Mouse (Mus musculus) Patski (cell line): ENCODE measurements around the gene Dhx30. TPM values are rescaled to one million over a fixed set of nuclear protein-coding genes. Genes with fewer than 3 reads are reported as not detected.
"Not testable (repeated sequence)": the region's sequence is repeated elsewhere in the genome, so short reads cannot be mapped to it uniquely, and the experiment has no call there.

Source experiments
- ATAC-seq: fragments of 100-300 bp; one replicate; pipeline ENCODE4 v1.8.0; 2021
- CTCF ChIA-PET: fragments of 350-600 bp; sonication (Branson Sonifier 250); formaldehyde crosslinking; loops from one replicate; lab custom pipeline; 2022; ENCODE audit warnings: inconsistent platforms; lab: Charles Lee
- POLR2A ChIA-PET: fragments of 350-600 bp; sonication (Branson Sonifier 250); formaldehyde crosslinking; loops from one replicate; lab custom pipeline; 2022; ENCODE audit warnings: antibody characterized with exemption, inconsistent platforms; lab: Charles Lee
- DNase-seq: peaks from one replicate; pipeline ENCODE4 v3.0.0-alpha.2; 2011; ENCODE audit warnings: low read depth, low spot score
- H3K27me3 ChIP-seq: fragments of 371-371 bp; one replicate; pipeline ENCODE4 v1.5.1; 2021
- CTCF ChIP-seq: fragments of 100-300 bp; IDR thresholded peaks from one replicate; pipeline ENCODE4 v1.5.1; 2021
- in situ Hi-C: fragments of 300-500 bp; cut with MboI; formaldehyde crosslinking; loops from 3 replicates; pipeline ENCODE4 v1.11.1; 2018; ENCODE audit warnings: low pct_unique_long_range_greater_than_20kb, mixed read lengths
- polyA plus RNA-seq: library from polyadenylated mRNA; unstranded; gene quantifications from one replicate; pipeline ENCODE4 v1.2.3, GENCODE M21; 2021

Dhx30 gene
- polyA plus RNA-seq, 1 experiment from 2014 or later: 120 TPM

DNA sequence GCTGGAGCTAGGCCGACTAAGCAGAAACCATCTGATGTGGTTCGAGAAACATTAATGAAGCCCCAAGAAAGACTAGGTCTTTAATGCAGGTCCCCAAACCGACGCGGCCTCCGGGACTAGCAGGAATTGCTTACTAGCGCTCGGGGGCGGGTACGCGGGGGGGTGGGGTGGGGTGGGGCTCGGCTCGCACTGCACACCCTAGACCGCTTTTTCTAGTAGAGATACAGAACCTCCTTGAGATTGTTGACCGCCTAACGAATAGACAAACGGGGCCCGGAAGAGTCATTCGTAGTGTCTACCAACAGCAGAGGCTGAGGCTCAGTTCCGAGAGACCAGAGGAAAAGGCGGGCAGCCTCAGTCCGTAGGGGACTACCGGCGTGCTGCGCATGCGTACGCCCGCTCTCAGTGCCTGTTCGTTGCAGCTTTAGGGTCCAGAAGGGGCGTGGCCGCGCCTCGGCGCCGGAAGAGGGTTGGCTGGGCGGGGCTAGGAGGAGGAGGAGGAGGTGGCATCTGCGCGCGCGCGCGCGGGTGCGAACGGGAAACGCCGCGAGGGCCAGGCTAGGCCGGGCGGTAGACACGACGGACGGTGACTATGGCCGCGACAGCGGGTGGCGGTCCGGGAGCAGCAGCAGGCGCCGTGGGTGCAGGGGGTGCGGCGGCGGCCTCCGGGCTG lies 14.0 kb upstream of the Dhx30 start:
- H3K27me3 ChIP-seq: no peaks in the 10 kb centered on the region
- peak; percentile 92 for ATAC-seq
- DNase-seq: peak; percentile 85
- CTCF ChIA-PET: interaction anchor here (1.9 kb wide), 1 partner anchor 14 kb away, joined by 6 read pairs; the partner anchor contains the start of genes Dhx30 and Smarcc1
- TF ChIP-seq CTCF: no peak
- in situ Hi-C loops: no loop called here
- POLR2A ChIA-PET: interaction anchor here (1.0 kb wide), 1 partner anchor 18 kb away, joined by 4 read pairs; no protein-coding TSS in a partner anchor

DNA sequence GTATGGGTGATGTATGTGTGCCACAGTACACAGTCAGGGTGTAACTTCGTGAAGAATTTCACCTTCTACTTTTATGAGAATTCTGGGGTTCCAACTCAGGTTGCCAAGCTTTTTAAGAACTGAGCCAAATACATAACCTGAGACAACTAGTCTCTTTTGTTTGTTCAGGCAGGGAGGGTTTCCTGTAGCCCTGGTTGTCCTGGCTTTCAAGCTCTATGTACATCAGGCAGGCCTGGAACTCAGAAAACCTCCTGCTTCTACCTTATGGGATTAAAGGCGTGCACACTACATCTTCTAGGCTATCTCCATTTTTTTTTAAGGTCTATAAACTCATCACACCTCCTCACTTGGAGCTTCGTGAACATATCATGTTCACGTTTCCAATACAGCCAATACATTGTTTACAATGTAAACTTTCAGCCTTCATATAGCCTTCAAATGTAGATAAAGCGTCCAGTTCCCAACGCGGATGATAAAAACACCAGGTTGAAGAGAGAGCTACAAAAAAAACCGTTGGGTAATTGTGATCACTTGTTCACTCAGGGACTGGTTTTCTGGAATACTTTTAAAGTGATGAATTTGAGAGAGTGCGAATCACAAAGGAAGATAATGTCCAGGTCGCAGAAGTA lies 13.4 kb upstream of the Dhx30 start:
- no peaks in the 10 kb centered on the region for H3K27me3 ChIP-seq
- CTCF ChIA-PET: interaction anchor here (1.9 kb wide), 1 partner anchor 13 kb away, joined by 6 read pairs; the partner anchor contains the start of genes Dhx30 and Smarcc1
- ATAC-seq (no peak), DNase-seq (no peak)
- TF ChIP-seq CTCF: no peak
- POLR2A ChIA-PET: no interaction called here
- in situ Hi-C loops: no loop called here

DNA sequence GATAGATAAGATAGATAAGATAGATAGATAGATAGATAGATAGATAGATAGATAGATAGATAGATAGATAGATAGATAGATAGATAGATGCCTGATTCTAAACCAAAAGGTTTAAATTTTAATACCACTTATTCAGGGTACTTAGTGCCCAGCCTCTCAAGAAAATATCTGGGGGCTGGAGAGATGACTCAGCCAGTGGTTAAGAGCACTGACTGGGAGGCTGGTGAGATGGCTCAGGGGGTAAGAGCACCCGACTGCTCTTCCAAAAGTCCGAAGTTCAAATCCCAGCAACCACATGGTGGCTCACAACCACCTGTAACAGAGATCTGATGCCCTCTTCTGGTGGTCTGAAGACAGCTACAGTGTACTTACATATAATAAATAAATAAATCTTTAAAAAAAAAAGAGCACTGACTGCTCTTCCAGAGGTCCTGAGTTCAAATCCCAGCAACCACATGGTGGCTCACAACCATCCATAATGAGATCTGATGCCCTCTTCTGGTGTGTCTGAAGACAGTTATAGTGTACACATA lies 6.4 kb upstream of the Dhx30 start:
- CTCF ChIA-PET, ATAC-seq, DNase-seq, in situ Hi-C loops, H3K27me3 ChIP-seq, POLR2A ChIA-PET: not testable (repeated sequence)

DNA sequence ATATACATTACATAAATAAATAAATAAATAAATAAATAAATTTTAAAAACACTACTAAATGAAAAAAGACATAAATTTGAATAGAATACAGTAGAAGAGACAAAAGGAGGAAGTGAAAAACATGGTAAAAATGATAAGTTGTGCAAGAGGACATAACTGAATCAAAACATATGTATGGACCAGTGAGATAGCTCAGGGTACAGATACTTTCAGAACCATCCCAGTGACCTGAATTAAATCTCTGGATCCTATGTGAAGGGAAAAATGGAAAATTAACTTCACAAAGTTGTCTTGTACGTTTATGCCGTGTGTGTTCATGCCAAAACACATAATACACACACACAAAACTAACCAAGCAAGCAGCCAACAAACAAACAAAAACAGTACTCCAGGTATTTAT lies 5.7 kb upstream of the Dhx30 start:
- ATAC-seq (no peak), DNase-seq (no peak)
- CTCF ChIA-PET: no interaction called here
- in situ Hi-C loops: no loop called here
- POLR2A ChIA-PET: no interaction called here
- no peaks in the 10 kb centered on the region for H3K27me3 ChIP-seq
- no peak for TF ChIP-seq CTCF

DNA sequence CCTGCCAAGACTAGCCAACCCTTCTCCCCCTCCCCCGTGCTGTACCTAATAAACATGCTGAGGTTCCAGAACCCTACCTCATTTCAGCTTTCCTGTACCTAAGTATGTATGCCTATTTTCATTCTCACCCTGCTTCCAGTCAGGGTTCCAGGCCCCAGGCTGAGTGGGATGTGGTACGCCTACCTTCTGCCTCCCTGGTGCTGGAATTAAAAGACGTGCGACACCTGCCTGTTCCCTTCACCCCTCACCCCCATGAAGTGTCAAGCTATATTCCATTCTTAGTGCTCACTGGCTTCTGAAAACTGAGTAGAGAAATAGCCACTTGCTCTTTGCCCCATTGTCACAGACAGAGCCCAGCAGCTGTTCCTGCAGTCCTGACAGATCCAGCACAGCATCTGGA lies 3.8 kb upstream of the Dhx30 start:
- no peak for TF ChIP-seq CTCF
- ChIA-PET POLR2A (no interaction called here), CTCF (no interaction called here)
- no peak for DNase-seq
- H3K27me3 ChIP-seq: no peaks in the 10 kb centered on the region
- in situ Hi-C loops: no loop called here
- no peak for ATAC-seq

DNA sequence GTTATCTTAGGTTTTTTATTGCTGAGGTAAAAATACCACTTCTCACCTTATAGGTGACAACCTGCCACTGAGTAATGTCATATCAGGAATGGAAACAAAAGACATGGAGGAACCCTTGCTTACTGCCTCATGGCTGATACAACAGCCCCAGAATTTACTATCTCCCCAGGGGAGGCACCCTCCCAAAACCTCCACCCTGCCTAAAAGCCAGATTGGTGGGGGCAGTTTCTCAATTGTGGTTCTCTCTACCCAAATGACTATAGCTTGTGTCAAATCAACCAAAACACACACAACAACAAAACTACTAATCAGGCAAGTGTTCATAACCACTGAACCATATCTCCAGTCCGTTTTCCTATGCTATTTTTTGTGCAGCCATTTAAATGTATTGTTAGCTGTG lies 619 bp upstream of the Dhx30 start:
- in situ Hi-C loops: no loop called here
- no peaks in the 10 kb centered on the region for H3K27me3 ChIP-seq
- DNase-seq (no peak), ATAC-seq (no peak)
- TF ChIP-seq CTCF: no peak
- POLR2A ChIA-PET: interaction anchor here (0.7 kb wide), 1 partner anchor 11 kb away, joined by 3 read pairs; no protein-coding TSS in a partner anchor
- CTCF ChIA-PET: interaction anchor here (1.1 to 1.8 kb wide), 4 partner anchors 9 to 18 kb away, joined by 3 to 6 read pairs (median 4); no protein-coding TSS in a partner anchor

DNA sequence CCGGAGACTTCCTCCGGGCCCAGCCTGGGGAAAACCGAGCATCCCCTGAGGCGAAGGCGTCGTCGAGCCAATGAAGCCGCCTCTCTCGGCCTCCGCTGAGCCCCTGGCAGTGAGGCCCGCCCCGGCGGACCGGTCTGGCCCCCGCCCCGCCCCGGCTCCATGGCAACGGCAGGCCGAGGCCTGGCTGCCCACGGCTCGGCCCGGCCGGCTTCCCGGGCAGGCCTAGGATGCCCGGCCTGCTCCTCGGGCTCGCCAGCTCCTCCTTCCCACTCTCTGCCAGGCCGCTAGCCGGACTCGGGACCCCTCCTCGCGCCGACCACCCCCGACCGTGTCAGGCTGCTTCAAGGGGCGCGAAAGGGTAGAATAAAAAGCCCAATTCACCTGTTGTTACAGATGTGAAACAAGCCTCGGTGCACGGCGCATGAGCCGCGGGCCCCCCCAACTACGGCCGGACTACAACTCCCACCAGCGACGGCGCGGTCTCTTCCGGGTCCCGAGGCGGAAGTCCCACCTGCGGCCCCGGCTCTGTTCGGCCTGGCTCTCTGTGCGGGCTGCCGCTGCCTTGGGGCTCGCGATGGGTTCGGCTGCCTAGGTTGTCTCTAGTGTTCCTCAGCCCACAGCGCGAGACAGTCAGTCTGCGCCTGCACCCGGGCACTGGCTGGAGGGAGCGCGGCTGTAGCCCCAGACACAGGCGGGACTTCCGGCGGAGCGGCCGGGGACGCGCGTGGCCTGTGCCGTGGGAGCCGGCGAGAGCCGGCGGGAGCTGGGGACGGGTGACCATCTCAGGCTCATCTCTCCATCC lies 452 bp downstream of the Dhx30 start, which contains the start of gene Smarcc1:
Gene Smarcc1, plus strand, starts transcription at position 732 of the 802 bp plus-strand sequence.
- in situ Hi-C loops: no loop called here
- no peak for TF ChIP-seq CTCF
- peak; percentile 94 for ATAC-seq
- H3K27me3 ChIP-seq: no peaks in the 10 kb centered on the region
- ChIA-PET POLR2A (no interaction called here), CTCF (interaction anchor here (1.8 kb wide), 1 partner anchor 13 kb away, joined by 6 read pairs; no protein-coding TSS in a partner anchor)
- DNase-seq: peak; percentile 63

DNA sequence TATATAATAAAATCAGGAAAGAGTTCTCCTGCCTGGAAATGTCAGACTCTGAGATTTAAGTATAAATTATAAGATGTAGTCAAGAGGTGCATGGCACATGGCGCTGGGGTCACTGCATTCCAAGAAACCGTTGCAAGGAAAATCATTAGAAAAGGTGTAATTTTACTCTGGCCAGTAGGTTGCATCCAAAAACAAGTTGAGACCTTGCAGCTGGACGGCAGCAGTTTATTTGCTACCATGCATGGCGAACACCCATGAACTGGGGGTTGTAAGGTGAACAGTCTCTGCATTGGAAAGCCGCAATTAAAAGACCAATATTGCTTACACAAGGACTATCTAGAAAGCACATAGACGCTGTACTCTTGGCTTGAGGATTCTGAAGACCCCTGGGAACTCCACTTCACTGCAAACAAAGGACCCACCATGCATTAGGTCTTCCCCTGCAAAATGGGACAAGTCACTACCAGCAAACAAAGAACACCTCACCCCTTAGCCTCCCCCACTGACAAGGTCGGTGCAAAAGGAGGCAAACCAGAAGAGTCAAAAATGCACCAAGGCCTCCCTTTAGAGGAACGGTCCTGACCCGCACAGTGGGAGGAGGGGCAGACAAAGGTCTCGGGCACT lies 1.2 kb downstream of the Dhx30 start:
- in situ Hi-C loops: no loop called here
- DNase-seq: no peak
- ATAC-seq: peak; percentile 5

DNA sequence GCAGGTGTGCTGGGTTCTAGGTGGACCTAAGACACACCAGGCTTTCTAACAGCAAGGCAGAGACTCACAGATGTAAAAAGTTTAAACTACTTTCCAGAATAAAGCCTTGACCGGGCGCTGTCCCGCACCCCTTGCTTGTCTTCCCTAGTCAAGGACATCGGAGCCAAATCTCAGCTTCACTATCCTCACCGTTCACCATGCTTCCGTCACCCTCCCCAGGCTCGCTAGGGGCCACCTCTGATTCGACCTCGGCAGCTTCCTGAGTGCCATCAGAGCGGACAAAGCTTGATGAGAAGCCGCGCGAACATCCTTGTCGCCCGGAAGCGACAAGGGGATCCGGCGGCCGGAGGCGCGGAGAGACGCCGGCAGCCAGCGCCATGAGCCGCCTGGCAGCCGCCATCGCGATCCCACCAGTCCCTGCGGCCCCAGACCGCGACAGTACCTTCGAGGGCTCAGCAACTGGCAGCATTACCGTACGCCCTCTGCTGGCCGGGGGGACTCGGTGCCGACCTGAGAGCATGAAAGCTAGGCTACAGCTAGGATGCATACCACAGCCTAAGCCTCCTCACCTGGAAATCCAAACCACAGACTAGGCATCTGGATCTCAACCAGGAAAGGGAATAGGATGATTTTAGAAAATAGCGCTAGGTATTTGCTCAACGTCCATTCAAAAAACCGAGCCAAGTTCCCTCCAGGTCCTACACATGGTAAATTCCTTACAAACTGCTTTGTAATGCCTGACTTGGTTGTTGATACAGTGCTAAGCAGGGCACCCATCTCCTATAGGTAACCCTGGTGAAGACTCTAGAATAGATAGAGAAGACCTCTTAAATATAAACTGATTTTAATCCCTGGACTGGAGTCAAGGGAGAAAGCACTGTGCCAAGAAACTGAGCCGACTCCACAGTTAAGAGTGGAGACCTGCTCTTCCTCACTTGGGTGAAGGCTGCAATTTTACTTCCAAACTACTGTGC lies 16.7 kb downstream of the Dhx30 start:
- peak; percentile 99 for TF ChIP-seq CTCF
- in situ Hi-C loops: no loop called here
- DNase-seq (peak; percentile 28), ATAC-seq (peak; percentile 97)
- ChIA-PET CTCF (interaction anchor here (0.8 to 1.3 kb wide), 8 partner anchors 11 to 107 kb away, joined by 3 to 5 read pairs (median 4); no protein-coding TSS in a partner anchor), POLR2A (no interaction called here)
- H3K27me3 ChIP-seq: no peaks in the 10 kb centered on the region

More for the DNA sequence above, 1.2 kb downstream of the Dhx30 start:
- no peaks in the 10 kb centered on the region for H3K27me3 ChIP-seq
- POLR2A ChIA-PET: no interaction called here
- CTCF ChIA-PET: no interaction called here
- no peak for TF ChIP-seq CTCF
